Mouse (Mus musculus): ENCODE measurements around the gene Amph. TPM values are rescaled to one million over a fixed set of nuclear protein-coding genes. Genes with fewer than 3 reads are reported as not detected.

Amph gene
- total and polyA plus RNA-seq, 3 experiments, result 0.94 to 1.3 (median 1.1) TPM

- TF ChIP-seq EP300 (IDR thresholded peaks at IDR 0.05; ENCODE audit: insufficient read depth, low read depth, low read length) (no peak), CTCF (IDR thresholded peaks at IDR 0.05) (no peak), POLR2A (IDR thresholded peaks at IDR 0.05; ENCODE audit: insufficient read depth, low read depth, low read length) (no peak)
- Histone ChIP-seq H3K4me3 (no peak overlapping the region), H3K36me3 (ENCODE audit: control insufficient read depth, insufficient read depth, low read length) (no peaks in the 10 kb centered on the region), H3K27me3 (ENCODE audit: control insufficient read depth, insufficient read depth, low read length) (no peaks in the 10 kb centered on the region), H3K9ac (ENCODE audit: low read depth, low read length) (no peak overlapping the region), H3K79me2 (replicated peaks; ENCODE audit: control insufficient read depth, insufficient read depth, low read length) (no peaks in the 10 kb centered on the region), H3K27ac (no peak overlapping the region), H3K4me1 (ENCODE audit: control insufficient read depth, insufficient read depth, low read length) (no peaks in the 10 kb centered on the region)
- 89% methylated on average over 4 of the region's 4 CpGs for WGBS
- intact Hi-C loops (cut with DNase I), result no loop called here
- DNase-seq, result no peak
Observed at GRCm38 (mm10) chr13:19014825-19015375, 66.9 kb downstream of the Amph start.

GRCm38 (mm10) chr13:19021529-19021928 lies 73.5 kb downstream of the Amph start:
- H3K36me3 ChIP-seq (ENCODE audit: control insufficient read depth, insufficient read depth, low read length), result no peaks in the 10 kb centered on the region
- H3K4me3 ChIP-seq, result no peak overlapping the region
- H3K4me1 ChIP-seq (ENCODE audit: control insufficient read depth, insufficient read depth, low read length), result no peaks in the 10 kb centered on the region
- TF ChIP-seq POLR2A (IDR thresholded peaks at IDR 0.05; ENCODE audit: insufficient read depth, low read depth, low read length) (no peak), CTCF (IDR thresholded peaks at IDR 0.05) (no peak), EP300 (IDR thresholded peaks at IDR 0.05; ENCODE audit: insufficient read depth, low read depth, low read length) (no peak)
- WGBS, result 95% methylated on average over 2 of the region's 2 CpGs
- intact Hi-C loops (cut with DNase I), result no loop called here
- H3K79me2 ChIP-seq (replicated peaks; ENCODE audit: control insufficient read depth, insufficient read depth, low read length), result no peaks in the 10 kb centered on the region
- no peak overlapping the region for H3K9ac ChIP-seq (ENCODE audit: low read depth, low read length)
- H3K27me3 ChIP-seq (ENCODE audit: control insufficient read depth, insufficient read depth, low read length), result no peaks in the 10 kb centered on the region
- DNase-seq, result no peak
- H3K27ac ChIP-seq, result no peak overlapping the region

GRCm38 (mm10) chr13:19022310-19022709 lies 74.3 kb downstream of the Amph start:
- Histone ChIP-seq H3K4me3 (no peak overlapping the region), H3K79me2 (replicated peaks; ENCODE audit: control insufficient read depth, insufficient read depth, low read length) (no peaks in the 10 kb centered on the region), H3K9ac (ENCODE audit: low read depth, low read length) (no peak overlapping the region), H3K27me3 (ENCODE audit: control insufficient read depth, insufficient read depth, low read length) (no peaks in the 10 kb centered on the region), H3K36me3 (ENCODE audit: control insufficient read depth, insufficient read depth, low read length) (no peaks in the 10 kb centered on the region), H3K27ac (no peak overlapping the region), H3K4me1 (ENCODE audit: control insufficient read depth, insufficient read depth, low read length) (no peaks in the 10 kb centered on the region)
- 48% methylated on average over 3 of the region's 3 CpGs for WGBS
- DNase-seq, result peak in 1 of 2 experiments; percentile 4
- intact Hi-C loops (cut with DNase I), result no loop called here
- TF ChIP-seq EP300 (IDR thresholded peaks at IDR 0.05; ENCODE audit: insufficient read depth, low read depth, low read length) (no peak), POLR2A (IDR thresholded peaks at IDR 0.05; ENCODE audit: insufficient read depth, low read depth, low read length) (no peak), CTCF (IDR thresholded peaks at IDR 0.05) (no peak)

GRCm38 (mm10) chr13:19025091-19025688 lies 77.2 kb downstream of the Amph start:
- TF ChIP-seq CTCF (IDR thresholded peaks at IDR 0.05) (no peak), EP300 (IDR thresholded peaks at IDR 0.05; ENCODE audit: insufficient read depth, low read depth, low read length) (no peak), POLR2A (IDR thresholded peaks at IDR 0.05; ENCODE audit: insufficient read depth, low read depth, low read length) (no peak)
- Histone ChIP-seq H3K27ac (no peak overlapping the region), H3K36me3 (ENCODE audit: control insufficient read depth, insufficient read depth, low read length) (no peaks in the 10 kb centered on the region), H3K9ac (ENCODE audit: low read depth, low read length) (no peak overlapping the region), H3K27me3 (ENCODE audit: control insufficient read depth, insufficient read depth, low read length) (no peaks in the 10 kb centered on the region), H3K4me3 (no peak overlapping the region), H3K79me2 (replicated peaks; ENCODE audit: control insufficient read depth, insufficient read depth, low read length) (no peaks in the 10 kb centered on the region), H3K4me1 (ENCODE audit: control insufficient read depth, insufficient read depth, low read length) (no peaks in the 10 kb centered on the region)
- DNase-seq, result no peak
- intact Hi-C loops (cut with DNase I), result no loop called here
- WGBS, result 58% methylated on average over 2 of the region's 2 CpGs

GRCm38 (mm10) chr13:19025906-19026305 lies 77.9 kb downstream of the Amph start:
- Histone ChIP-seq H3K27me3 (ENCODE audit: control insufficient read depth, insufficient read depth, low read length) (no peaks in the 10 kb centered on the region), H3K79me2 (replicated peaks; ENCODE audit: control insufficient read depth, insufficient read depth, low read length) (no peaks in the 10 kb centered on the region), H3K4me1 (ENCODE audit: control insufficient read depth, insufficient read depth, low read length) (no peaks in the 10 kb centered on the region), H3K4me3 (no peak overlapping the region), H3K9ac (ENCODE audit: low read depth, low read length) (no peak overlapping the region), H3K36me3 (ENCODE audit: control insufficient read depth, insufficient read depth, low read length) (no peaks in the 10 kb centered on the region), H3K27ac (no peak overlapping the region)
- intact Hi-C loops (cut with DNase I), result no loop called here
- TF ChIP-seq EP300 (IDR thresholded peaks at IDR 0.05; ENCODE audit: insufficient read depth, low read depth, low read length), result no peak
- no peak for TF ChIP-seq CTCF (IDR thresholded peaks at IDR 0.05)
- TF ChIP-seq POLR2A (IDR thresholded peaks at IDR 0.05; ENCODE audit: insufficient read depth, low read depth, low read length), result no peak
- 76% methylated on average over 4 of the region's 4 CpGs for WGBS
- no peak for DNase-seq

- Histone ChIP-seq H3K4me1 (ENCODE audit: control insufficient read depth, insufficient read depth, low read length) (no peaks in the 10 kb centered on the region), H3K27ac (no peak overlapping the region), H3K27me3 (ENCODE audit: control insufficient read depth, insufficient read depth, low read length) (no peaks in the 10 kb centered on the region), H3K4me3 (no peak overlapping the region), H3K9ac (ENCODE audit: low read depth, low read length) (no peak overlapping the region), H3K79me2 (replicated peaks; ENCODE audit: control insufficient read depth, insufficient read depth, low read length) (no peaks in the 10 kb centered on the region), H3K36me3 (ENCODE audit: control insufficient read depth, insufficient read depth, low read length) (no peaks in the 10 kb centered on the region)
- 70% methylated on average over 3 of the region's 3 CpGs for WGBS
- no peak for TF ChIP-seq EP300 (IDR thresholded peaks at IDR 0.05; ENCODE audit: insufficient read depth, low read depth, low read length)
- intact Hi-C loops (cut with DNase I), result no loop called here
- DNase-seq, result no peak
Observed at GRCm38 (mm10) chr13:19026923-19027322, 78.9 kb downstream of the Amph start.
